Mouse (Mus musculus) G1E (cell line): Measurements from ENCODE around the gene Pdcd1. TPM values are rescaled to one million over a fixed set of nuclear protein-coding genes. Genes with fewer than 3 reads are reported as not detected.
A peak's percentile ranks its signal among the peaks of the same experiment; 100 is the strongest.
"Not testable (repeated sequence)": the region's sequence is repeated elsewhere in the genome, so short reads cannot be mapped to it uniquely, and the experiment has no call there.

Experiments used
- ATAC-seq: 2 replicates; pipeline ENCODE4 v1.8.0; 2016; ENCODE audit warnings: mild to moderate bottlenecking; ENCODE audit not compliant: insufficient number of reproducible peaks, poor library complexity, low FRiP score, severe bottlenecking; ENCODE audit errors: extremely low read depth
- DNase-seq: peaks from one replicate; pipeline ENCODE4 v3.0.0; 2012; ENCODE audit warnings: low spot score
- H3K27me3 ChIP-seq: 2 replicates; pipeline ENCODE4 v1.6.1; 2012; ENCODE audit warnings: mild to moderate bottlenecking, low read length, inconsistent platforms; ENCODE audit not compliant: insufficient read depth
- H3K36me3 ChIP-seq: replicated peaks from 2 replicates; pipeline ENCODE3; 2012; ENCODE audit warnings: mild to moderate bottlenecking, inconsistent platforms
- H3K4me1 ChIP-seq: 2 replicates; pipeline ENCODE4 v1.6.1; 2012; ENCODE audit warnings: low read depth, low read length, inconsistent platforms, mixed read lengths; ENCODE audit not compliant: insufficient read depth
- H3K4me3 ChIP-seq: 2 replicates; pipeline ENCODE4 v1.5.1; 2012; ENCODE audit warnings: low read depth, mild to moderate bottlenecking, inconsistent platforms, low read length, moderate library complexity, mixed read lengths
- H3K9me3 ChIP-seq: replicated peaks from 2 replicates; pipeline ENCODE4 v1.6.1; 2012; ENCODE audit warnings: inconsistent platforms
- CTCF ChIP-seq: IDR thresholded peaks from 2 replicates; pipeline ENCODE4 v1.5.1; 2012; ENCODE audit warnings: low read depth, low read length, inconsistent platforms, mixed read lengths
- GATA1 ChIP-seq: IDR thresholded peaks from 2 replicates; pipeline ENCODE4 v1.6.1; 2012; ENCODE audit warnings: borderline replicate concordance, low read length, inconsistent platforms, mixed read lengths
- GATA2 ChIP-seq: IDR thresholded peaks from 2 replicates; pipeline ENCODE4 v1.6.1; 2012; ENCODE audit warnings: low read depth, low read length, inconsistent platforms, borderline replicate concordance
- POLR2AphosphoS5 ChIP-seq: IDR thresholded peaks from 2 replicates; pipeline ENCODE4 v1.6.1; 2012; ENCODE audit warnings: low read depth, low read length, inconsistent platforms; ENCODE audit not compliant: insufficient replicate concordance
- TAL1 ChIP-seq: conservative IDR thresholded peaks from 2 replicates; pipeline ENCODE4 v1.6.1; 2012; ENCODE audit warnings: low read depth, low read length, inconsistent platforms, mixed read lengths
- polyA plus RNA-seq: library from polyadenylated mRNA; stranded (reverse); fragments of >175 nt; gene quantifications from 2 replicates; pipeline ENCODE4 v1.2.3, GENCODE M21; 2012
- total RNA-seq, 2 experiments: library from RNA; stranded (forward) in 1 of 2; stranded (reverse) in 1 of 2; fragments of 200-1000 nt in 1 of 2; fragments of >200 nt in 1 of 2; fragmentation: Nextera tagmentation in 1 of 2; gene quantifications; 2 replicates each; pipeline ENCODE4 v1.2.3; 2014 to 2017

The Pdcd1 gene
- total and polyA plus RNA-seq, 3 experiments, result 0.05 to 11.7 (median 0.93) TPM

- TF ChIP-seq CTCF (peak; percentile 53; the same call in 1 of the 2 replicates), GATA1 (no peak), GATA2 (no peak)
- Histone ChIP-seq H3K36me3 (peaks cover 3% of the 10 kb centered on the region), H3K4me3 (no peak overlapping the region; the same call in 1 of the 2 replicates), H3K9me3 (no peaks in the 10 kb centered on the region), H3K4me1 (0 out of 2 replicates have a peak, but pooled peaks cover 2% of the 10 kb centered on the region), H3K27me3 (no peaks in the 10 kb centered on the region)
- ATAC-seq, result peak; percentile 54
- peak; percentile 26 for DNase-seq
Observed at GRCm38 (mm10) chr1:94034984-94035743, 17.2 kb downstream of the Pdcd1 start.

- Histone ChIP-seq H3K27me3 (no peaks in the 10 kb centered on the region), H3K4me1 (0 out of 2 replicates have a peak, but pooled peaks cover 2% of the 10 kb centered on the region), H3K36me3 (no peaks in the 10 kb centered on the region), H3K9me3 (no peaks in the 10 kb centered on the region), H3K4me3 (no peak overlapping the region)
- DNase-seq (no peak), ATAC-seq (no peak)
- no peak for TF ChIP-seq CTCF
- TF ChIP-seq GATA1, result no peak
- no peak for TF ChIP-seq TAL1
- no peak for TF ChIP-seq POLR2AphosphoS5
- no peak for TF ChIP-seq GATA2
Observed at GRCm38 (mm10) chr1:94033075-94033602, 19.2 kb downstream of the Pdcd1 start.

- H3K27me3 ChIP-seq, result peaks cover 5% of the 10 kb centered on the region; the same call in 1 of the 2 replicates
- H3K36me3 ChIP-seq, result no peaks in the 10 kb centered on the region
- H3K9me3 ChIP-seq, result no peaks in the 10 kb centered on the region
- no peak overlapping the region for H3K4me3 ChIP-seq
- TF ChIP-seq GATA1 (no peak), GATA2 (no peak), CTCF (no peak), POLR2AphosphoS5 (no peak), TAL1 (no peak)
- DNase-seq (no peak), ATAC-seq (no peak)
- H3K4me1 ChIP-seq, result no peaks in the 10 kb centered on the region
Observed at GRCm38 (mm10) chr1:94028741-94029140, 23.6 kb downstream of the Pdcd1 start.

GRCm38 (mm10) chr1:94027506-94028108, 24.7 kb downstream of the Pdcd1 start:
- Histone ChIP-seq H3K9me3 (no peaks in the 10 kb centered on the region), H3K4me1 (no peaks in the 10 kb centered on the region), H3K4me3 (no peak overlapping the region), H3K27me3 (peaks cover 5% of the 10 kb centered on the region), H3K36me3 (no peaks in the 10 kb centered on the region)
- TF ChIP-seq POLR2AphosphoS5, result no peak
- no peak for TF ChIP-seq GATA1
- TF ChIP-seq CTCF, result no peak
- TF ChIP-seq TAL1, result no peak
- no peak for TF ChIP-seq GATA2
- ATAC-seq (no peak), DNase-seq (no peak)

- Histone ChIP-seq H3K36me3 (no peaks in the 10 kb centered on the region), H3K27me3 (peaks cover 5% of the 10 kb centered on the region), H3K4me3 (no peak within 1 kb of the TSS), H3K4me1 (no peaks in the 10 kb centered on the region), H3K9me3 (no peaks in the 10 kb centered on the region)
- DNase-seq (no peak), ATAC-seq (no peak)
- TF ChIP-seq GATA1 (no peak), GATA2 (no peak), TAL1 (no peak), CTCF (no peak), POLR2AphosphoS5 (no peak)
Observed at GRCm38 (mm10) chr1:94020151-94020550, 32.2 kb downstream of the Pdcd1 start, which contains the start of gene Neu4. Gene Neu4, plus strand, starts transcription at chr1:94020451.

- Histone ChIP-seq H3K27me3 (no peaks in the 10 kb centered on the region), H3K4me1 (no peaks in the 10 kb centered on the region), H3K9me3 (no peaks in the 10 kb centered on the region), H3K4me3 (no peak overlapping the region), H3K36me3 (no peaks in the 10 kb centered on the region)
- no peak for DNase-seq
- TF ChIP-seq TAL1 (no peak), GATA2 (no peak), GATA1 (no peak), POLR2AphosphoS5 (no peak), CTCF (no peak)
- ATAC-seq, result no peak
Observed at GRCm38 (mm10) chr1:94011643-94012042, 40.7 kb downstream of the Pdcd1 start.

- not testable (repeated sequence) for H3K36me3 ChIP-seq, H3K4me1 ChIP-seq, DNase-seq, H3K4me3 ChIP-seq, ATAC-seq, H3K27me3 ChIP-seq, H3K9me3 ChIP-seq
Observed at GRCm38 (mm10) chr1:94008826-94009225, 43.5 kb downstream of the Pdcd1 start.

- not testable (repeated sequence) for H3K27me3 ChIP-seq, H3K9me3 ChIP-seq, H3K4me1 ChIP-seq, ATAC-seq, H3K36me3 ChIP-seq, H3K4me3 ChIP-seq, DNase-seq
Observed at GRCm38 (mm10) chr1:94005954-94006506, 46.3 kb downstream of the Pdcd1 start.
